Mouse (Mus musculus): ENCODE data around the gene Zfp513.
A peak's percentile ranks its signal among the peaks of the same experiment; 100 is the strongest.

Zfp513 gene

DNA sequence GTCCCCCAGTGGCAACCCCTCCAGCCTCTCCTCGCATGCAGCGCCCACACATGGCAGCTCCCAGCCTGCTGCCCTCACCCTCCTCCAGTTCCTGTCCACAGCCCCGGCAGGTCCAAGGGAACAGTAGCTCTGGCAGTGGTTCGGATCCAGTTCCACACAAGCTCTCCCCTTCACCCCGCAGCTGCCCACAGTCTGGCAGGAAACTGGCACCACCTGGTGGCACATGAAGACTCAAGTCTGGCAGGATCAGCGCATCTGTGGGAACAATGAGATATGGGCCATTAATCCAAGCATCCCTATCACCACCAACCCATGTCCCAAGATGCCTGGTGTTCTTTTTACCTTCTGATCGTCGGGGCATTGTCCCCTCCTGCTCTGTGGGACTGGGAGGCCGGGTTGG, 2.2 kb downstream of the Zfp513 start:
- peak; percentile 40 for DNase-seq

DNA sequence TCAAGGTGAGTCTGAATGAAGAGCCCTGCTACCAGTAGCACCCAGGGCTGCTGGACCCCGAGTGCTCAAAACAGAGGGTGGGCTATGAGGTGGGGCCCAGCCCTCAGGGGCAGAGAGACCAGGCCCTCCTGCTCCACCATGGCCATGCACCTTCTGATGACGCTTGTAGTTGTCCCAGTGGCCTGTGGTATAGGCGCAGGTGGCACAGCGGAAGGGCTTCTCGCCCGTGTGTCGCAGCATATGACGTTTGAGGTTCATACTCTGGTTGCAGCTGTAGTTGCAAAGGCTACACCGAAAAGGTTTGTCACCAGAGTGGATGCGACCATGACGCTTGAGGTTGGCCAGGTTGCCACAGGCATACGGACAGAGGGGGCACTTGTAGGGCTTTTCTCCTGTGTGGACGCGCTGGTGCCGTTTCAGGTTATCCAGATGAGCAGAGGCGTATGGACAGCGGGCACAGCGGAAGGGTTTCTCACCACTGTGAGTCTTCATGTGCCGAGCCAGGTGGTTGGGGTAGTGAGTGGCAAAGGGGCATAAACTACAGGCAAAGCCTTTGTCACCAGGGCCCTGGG, 2.7 kb downstream of the Zfp513 start:
- no peak for DNase-seq

DNA sequence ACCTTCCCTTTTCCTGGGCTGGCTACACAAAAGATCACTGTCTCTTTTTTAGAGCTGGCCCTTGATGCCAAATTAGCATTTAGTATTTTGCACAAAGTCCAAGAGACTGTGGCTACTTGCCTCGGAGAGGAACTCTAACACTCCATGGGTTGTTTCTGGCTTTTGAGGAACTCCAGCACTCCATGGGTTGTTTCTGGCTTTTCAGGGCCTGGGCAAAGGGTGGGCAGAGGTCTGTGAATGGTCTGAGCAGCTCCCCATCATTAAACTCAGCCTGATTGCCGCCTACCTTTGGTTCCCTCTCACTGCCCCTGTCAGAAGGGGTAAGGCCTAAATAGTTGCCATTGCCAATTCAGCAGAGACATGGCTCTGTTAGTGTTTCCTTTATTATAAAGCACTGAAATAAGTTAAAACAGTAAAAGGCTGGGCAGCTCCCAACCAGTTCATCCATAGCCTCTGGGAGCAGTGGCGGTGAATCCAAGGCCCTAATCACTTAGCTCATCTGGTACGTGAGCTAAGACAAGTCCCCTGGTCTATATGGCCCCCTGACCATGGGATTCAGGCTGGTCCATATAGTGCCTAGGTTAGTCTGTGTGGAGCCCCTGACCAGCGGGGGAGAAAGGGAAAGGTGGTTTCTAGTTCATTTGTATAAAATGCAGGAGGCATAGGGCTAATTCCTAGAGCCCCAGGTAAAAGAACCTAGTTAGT, 3.3 kb downstream of the Zfp513 start:
- no peak for DNase-seq

DNA sequence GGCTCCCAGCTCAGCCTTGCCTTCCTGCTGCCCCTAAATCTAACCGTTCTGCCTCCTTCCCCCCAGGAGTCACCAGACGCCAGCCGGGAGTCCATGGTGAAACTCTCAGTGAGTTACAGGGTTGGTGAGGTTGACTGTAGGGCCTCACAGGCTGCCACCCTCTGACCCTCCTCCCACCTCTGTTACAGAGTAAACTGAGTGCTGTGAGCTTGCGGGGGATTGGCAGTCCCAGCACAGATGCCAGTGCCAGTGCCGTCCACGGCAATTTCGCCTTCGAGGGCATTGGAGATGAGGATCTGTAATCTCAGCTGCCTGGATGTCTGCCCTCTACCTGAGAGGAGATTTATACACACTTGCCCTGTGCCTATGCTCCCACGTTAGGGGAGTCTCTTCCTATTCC, 3.9 kb downstream of the Zfp513 start:
- no peak for DNase-seq

DNA sequence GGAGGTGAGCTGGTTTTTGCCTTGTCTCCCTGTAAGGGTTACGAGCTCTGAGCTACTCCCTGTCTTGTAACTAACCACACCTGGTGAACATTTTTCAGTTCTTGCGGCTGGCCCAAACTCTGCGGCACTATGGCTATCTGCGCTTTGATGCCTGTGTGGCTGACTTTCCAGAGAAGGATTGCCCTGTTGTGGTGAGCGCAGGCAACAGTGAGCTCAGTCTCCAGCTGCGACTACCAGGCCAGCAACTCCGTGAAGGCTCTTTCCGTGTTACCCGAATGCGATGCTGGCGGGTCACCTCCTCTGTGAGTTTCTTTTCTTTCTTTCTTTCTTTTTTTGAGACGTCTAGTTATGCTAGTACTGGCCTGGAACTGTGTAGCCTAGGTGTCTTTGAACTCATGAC, 5.0 kb downstream of the Zfp513 start:
- no peak for DNase-seq

DNA sequence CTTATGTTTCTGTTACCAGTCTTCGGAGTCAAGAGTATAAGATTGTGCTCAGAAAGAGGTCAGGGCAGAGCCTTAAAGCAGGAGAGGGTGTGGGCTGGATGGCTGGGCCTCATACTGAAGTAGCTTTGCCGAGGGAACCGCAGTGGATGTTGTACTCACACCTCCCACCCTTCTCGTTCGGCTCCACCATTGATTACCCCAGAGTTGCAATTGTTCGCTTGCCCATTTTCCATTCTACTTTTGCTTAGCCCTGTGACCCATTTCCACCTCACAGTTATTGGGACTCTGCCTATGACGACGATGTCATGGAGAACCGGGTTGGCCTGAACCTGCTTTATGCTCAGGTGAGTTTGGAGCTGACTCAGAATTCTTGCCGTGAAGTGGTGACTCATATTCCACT, 5.9 kb downstream of the Zfp513 start:
- no peak for DNase-seq

DNA sequence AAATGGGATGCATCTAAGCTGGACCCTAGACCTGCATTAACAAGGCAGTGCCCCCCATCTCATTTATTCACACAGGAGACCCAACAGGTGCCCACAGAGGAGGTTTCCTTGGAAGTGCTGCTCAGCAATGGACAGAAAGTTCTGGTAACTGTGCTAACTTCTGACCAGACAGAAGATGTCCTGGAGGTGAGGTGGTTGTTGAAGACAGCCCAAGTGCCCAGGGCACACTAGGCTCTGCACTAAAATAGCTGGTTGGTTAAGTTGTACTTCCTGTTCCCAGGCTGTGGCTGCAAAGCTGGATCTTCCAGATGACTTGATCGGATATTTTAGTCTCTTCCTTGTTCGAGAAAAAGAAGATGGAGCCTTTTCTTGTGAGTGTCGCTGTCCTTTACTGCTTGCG, 6.4 kb downstream of the Zfp513 start:
- no peak for DNase-seq

DNA sequence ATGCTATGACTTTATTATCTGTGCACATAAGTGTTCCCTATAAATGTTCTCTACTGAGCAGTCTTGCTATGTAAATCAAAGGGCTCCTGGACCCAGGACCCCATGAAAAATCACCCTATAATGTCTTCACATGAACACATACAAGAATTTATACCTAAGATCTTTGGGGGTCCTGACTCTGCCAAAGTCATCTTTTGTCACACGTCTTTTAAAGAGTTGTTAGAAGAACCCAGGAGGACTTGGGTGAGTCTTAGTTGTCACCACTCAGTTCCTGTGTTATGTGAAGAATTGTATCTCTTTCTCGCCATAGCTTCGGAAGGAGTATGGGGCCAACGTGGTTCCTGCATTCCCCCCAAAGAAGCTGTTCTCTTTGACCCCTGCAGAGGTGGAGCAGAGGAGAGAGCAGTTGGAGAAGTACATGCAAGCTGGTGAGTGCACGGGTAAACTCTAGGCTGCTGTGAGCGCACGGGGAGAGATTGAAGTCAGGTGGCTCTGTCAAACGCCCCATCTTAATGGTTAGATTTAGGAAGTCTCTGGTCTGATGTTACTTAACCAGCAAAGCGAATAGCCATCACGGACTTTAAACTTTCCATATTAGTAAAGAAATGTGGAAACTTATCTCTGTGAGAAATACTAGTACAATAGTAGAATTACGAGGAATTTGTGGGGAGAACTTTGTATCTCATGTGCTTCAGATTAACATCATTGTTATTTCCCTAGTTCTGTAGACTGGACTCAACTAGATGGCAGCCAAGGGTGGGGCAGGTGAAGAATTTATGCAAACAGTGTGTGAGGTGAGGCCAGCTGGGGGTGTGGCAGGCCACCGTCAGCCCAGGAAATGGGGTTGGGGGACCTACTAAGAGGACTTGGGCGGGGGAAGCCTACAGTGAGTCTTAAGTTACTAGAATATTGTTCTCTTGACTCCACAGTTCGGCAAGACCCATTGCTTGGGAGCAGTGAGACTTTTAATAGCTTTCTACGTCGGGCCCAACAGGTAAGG, 7.3 kb downstream of the Zfp513 start:
- no peak for DNase-seq

DNA sequence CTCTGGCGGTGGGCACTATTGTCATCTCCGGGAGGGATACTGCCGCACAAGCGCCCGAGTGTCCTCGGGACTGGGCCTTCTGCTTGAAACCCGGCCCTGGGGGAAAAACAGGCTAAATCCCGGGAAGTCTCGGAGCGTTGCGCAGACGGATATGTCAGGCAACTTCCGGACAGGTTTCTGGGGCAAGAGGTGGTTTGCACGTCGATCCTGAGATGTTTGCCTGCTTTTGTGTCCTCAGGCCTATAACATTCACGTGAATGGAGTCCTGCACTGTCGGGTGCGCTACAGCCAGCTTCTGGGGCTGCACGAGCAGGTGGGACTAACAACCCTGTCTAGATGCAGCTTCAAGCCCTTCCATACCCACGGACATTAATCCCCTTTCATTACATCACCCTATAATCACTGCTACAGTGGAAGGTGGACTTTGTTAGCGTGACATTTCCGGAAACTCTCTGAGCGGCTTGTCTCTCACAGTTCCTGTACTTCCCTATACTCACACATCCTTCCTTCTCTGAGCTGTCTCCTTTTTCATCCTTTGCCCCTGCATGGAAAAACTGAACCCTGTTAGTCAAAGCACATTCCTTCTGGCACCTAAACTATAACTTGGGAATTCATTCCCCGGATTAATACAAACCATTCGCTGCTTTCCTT, 8.3 kb downstream of the Zfp513 start:
- no peak for DNase-seq

DNA sequence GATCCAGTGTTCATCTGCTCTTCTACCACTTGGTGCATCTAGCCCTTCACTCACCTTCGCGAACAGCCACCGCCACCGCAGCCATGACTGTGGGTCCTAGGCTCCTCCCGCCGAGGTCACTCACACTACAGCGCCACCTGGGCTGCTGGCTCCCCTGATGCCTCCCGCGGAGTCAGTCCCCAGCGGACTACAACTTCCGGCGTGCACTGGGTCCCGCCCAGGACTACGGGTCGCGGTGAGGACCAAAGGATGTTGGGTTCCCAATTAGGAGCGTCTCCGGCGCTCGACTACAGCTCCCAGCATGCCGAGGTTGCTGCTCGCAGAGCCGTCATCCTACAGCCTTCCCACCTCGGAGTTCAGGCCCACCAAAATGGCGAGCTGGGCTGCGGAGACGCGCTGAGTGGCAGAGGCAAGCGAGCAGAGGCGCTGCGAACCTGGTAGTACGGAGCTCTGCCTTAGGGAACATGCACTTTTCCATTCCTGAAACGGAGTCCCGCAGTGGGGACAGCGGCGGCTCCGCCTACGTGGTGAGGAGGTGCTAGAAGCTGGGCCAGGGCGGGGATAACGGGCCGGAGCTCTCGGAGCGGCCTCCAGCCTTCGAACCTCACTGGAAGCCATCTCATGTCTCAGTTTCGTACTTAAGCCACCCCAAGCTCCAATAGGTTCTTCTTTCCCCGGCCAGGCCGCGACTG, 9.0 kb downstream of the Zfp513 start, which contains the start of the genes Snx17 and Eif2b4:
Gene Snx17, plus strand, starts transcription at position 289 of the 692 bp plus-strand sequence.
Gene Eif2b4, minus strand, starts transcription at position 492 of the 692 bp plus-strand sequence.
- DNase-seq: peak; percentile 99

DNA sequence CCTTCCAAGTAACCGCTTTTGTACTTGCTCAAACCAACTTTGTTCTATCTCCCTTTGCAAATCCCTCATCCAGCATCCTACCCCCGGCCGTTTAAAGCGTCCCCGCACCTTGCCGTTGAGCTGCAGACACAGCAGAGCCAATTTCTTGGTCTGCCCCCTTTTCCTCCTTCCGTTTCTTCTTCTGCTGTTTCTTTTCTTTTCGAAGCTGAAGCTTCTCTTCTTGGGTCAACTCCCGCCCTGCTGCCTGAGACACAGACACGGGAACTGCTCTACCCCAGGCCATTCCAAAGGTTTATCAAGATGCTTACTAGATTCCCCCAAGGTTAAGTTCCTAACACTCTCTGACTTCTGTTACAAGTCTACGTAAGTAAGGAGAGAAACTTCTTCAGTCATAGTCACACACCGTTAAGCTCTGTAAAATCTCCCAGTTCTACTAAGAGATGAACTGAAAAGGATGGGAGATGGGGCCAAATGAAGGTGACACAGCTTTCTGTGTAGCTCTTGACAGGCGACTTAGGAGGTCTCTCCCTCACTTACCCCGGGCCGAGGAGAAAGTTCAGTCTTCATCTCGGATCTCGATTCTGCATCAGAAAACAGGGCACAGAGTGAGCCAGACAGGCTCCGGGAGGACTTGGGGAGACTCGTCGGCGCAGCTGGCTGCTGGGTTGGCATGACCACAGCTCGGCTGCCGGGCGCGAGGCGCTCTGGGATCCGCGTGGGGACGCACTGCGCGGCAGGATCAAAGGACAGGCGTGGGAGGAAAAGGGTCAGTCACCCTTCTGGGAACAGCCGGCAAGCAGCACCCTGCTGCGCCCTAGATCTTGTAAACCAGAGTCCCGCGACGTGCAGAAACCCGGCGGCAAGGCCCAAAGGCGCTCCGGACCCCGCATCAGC, 9.8 kb downstream of the Zfp513 start:
- DNase-seq: no peak

DNA sequence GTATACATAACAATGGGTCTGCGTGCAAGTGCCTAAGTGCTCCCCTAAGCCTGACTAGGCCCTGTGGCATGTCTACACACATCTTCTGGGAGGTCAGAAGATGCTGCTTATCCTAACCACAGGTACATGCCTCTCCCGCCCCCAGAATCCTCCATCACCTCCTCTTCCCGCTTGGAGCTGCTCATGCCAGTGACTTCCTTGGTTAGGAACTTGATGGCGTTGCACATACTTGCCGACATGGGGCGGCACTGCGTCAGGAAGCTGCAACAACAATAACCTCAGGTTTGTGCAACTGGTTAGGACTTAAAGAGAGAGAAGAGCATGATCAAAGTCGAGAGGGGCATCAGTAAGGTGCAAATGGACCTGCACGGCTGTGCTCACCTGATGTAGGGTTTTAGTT, 11.9 kb downstream of the Zfp513 start:
- DNase-seq: no peak

DNA sequence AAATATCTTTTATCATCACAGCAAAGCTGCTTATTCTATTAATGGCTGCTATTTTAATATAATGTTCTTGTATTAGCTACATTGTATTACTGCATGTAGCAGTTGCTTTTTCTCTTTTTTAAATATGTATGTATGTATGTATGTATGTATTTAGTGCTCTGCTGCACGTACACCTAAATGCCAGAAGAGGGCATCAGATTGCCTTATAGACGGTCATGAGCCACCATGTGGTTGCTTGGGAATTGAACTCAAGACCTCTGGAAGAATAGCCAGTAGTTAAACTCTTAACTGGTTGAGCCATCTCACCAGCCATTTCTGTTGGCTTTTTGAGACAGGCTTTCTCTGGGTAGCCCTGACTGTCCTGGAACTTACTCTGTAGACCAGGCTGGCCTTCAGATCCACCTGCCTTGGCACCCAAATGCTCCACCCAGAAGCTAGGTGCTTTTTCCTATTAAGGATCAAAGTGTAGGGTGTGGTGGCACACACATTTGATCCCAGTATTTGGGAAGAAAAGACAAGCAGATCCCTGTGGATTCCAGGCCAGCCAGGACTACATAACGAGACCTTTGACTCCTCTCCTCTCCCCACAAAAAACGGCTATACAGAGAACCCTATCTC, 13.8 kb downstream of the Zfp513 start:
- peak; percentile 44 for DNase-seq

DNA sequence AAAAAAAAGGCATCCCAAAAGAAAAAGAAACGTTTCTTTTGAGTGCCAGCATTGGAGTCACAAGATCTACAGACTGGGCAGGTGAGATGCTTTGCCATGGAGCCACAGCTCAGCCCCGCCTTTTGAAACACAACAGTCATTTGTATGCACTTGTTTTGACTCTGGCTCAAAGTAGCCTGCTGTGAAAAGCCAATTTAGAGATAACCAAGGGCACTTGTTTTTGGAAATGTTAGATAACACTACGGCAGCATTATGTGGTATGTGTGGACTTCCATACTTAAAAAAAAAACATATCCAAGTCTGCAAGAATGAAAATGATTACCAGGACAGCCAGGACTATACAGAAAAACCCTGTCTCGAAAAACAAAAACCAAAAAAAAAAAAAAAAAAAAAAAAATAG, 18.4 kb downstream of the Zfp513 start:
- DNase-seq: no peak

DNA sequence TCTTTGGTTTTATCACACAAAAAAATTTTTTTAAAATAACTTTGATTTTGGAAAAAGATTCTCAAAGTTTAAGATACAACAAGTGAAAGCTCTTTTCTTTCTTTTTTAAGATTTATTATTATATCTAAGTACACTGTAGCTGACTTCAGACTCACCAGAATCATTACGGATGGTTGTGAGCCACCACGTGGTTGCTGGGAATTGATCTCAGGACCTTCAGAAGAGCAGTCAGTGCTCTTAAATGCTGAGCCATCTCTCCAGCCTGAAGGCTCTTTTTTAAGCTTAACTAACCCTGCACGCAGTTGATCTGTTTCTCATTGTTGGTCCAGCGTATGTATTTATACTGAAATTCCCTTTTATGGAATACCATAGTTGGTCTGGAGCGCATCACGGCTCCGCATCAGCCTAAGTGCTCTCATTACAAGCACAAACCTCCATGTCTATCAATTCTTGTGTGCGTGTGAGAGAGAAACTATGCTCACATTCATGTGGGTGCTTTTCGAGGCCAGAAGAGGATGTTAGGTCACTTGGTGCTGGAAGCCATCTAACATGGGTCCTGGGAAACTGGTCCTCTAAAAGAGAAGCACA, 20.8 kb downstream of the Zfp513 start:
- no peak for DNase-seq

DNA sequence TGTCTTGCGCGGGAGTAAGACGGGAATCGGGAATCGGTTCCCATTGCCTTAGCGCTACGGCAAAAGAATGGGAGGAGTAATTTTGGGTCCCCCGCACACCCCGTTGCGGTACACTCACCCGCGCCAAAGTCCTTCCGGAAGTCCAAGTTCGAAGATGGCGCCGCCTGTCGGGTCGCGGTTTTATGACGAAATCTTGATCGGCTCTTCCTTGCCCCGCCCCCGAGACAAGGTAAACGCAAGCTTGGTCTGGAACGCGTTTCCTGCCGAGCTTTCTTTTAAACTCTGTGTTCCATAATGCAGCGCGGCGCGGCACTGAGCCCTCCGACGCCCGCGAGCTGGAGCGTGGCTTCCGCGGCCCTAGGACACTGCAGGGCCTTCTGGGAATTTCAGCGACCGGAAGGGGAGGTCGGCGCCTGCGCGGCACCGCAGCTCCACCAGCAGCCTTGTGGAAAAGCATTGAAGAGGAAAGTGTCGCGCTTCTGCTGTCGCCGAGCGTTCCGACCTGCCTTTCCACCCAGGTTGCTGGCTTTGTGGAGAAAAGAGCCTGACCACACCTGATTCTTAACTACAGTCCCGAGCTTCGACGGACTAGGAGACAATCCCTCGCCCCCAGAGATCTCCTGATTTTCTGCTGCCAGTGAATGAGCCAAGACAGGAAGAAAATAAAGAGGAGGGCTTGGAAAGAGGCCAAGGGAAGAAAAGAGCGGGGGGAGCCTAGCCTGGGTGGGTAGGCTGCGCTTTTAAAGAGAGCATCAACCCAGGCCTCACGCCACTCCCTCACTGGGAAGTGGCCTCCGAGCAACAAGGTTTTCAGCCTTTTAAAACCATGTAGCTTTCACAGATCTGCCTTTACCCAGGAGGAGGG, 22.1 kb downstream of the Zfp513 start, which contains the start of the genes Gm29609 and Gtf3c2:
Gene Gm29609, minus strand, starts transcription at position 146 of the 865 bp plus-strand sequence.
Gene Gtf3c2, minus strand, starts transcription at position 379 of the 865 bp plus-strand sequence.
- DNase-seq: peak; percentile 98

DNA sequence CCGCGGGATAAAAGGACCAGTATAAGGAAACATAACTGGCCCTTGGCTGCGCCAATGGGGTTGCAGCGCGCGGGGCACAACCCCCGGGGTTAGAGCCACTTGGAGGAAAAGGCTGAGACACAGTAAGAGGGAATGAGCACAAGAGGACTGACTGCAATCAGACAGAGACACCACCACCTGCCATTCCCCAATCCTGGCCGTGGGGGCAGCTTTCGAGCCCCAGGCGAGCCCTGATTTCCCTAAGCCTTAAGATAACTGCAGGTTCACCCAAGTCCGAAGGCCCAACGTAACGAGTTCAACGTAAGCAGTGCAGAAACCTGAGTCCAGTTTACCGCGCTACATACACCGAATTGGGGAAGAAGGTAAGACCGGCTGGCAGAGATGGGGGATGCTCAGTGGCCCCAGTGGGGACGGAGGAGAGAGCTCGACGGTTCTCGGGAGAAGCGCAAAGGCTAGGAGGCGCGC, 22.8 kb downstream of the Zfp513 start:
- DNase-seq: no peak

DNA sequence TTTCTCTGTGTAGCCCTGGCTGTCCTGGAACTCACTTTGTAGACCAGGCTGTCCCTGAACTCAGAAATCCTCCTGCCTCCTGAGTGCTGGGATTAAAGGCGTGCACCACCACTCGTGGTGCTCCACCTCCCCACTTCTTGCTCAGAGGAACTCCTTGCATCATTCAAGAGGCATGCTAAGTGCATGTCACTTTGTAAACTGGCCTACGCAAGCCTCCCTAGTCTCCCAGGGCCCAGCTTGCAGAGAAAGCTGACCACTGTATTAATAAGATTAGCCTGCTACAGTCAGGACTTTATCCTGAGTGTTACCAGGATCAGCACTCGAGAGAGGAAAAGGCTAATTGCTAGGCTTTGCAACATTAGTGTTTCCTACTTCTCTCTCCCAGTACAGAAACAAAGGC, 33.5 kb downstream of the Zfp513 start:
- peak; percentile 16 for DNase-seq

DNA sequence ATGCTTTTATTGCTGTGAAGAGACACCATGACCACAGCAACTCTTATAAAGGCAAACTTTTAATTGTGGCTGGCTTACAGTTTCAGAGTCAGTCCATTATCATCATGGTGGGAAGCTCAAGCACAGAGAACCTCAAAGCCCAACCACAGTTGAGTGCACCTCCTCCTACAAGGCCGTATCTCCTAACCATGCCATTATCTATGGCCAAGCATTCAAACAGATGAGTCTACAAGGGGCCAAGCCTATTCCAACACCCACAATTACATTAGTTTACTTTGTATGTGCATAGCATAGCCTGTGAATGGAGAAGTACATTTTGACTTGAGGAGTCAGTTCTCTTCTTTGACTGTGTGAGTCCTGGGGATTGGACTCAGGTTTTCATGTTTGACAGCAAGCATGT, 37.2 kb downstream of the Zfp513 start:
- no peak for DNase-seq
